Mouse (Mus musculus): Measurements from ENCODE around the gene Pid1.
A peak's percentile ranks its signal among the peaks of the same experiment; 100 is the strongest.

Gene Pid1

GRCm38 (mm10) chr1:84363967-84364366 is at the start of gene Pid1:
TSS of gene Pid1 (minus strand) at chr1:84364180.
- no peak for DNase-seq (ENCODE audit: low read depth, low spot score)

GRCm38 (mm10) chr1:84409514-84409913 is 45.5 kb upstream of the Pid1 start:
- no peak for DNase-seq (ENCODE audit: low read depth, low spot score)

- no peak for DNase-seq (ENCODE audit: low read depth, low spot score)
Measured at GRCm38 (mm10) chr1:84408873-84409272, 44.9 kb upstream of the Pid1 start.

GRCm38 (mm10) chr1:84406891-84407290 is 42.9 kb upstream of the Pid1 start:
- DNase-seq (ENCODE audit: low read depth, low spot score), result peak; percentile 95

- no peak for DNase-seq (ENCODE audit: low read depth, low spot score)
Measured at GRCm38 (mm10) chr1:84405551-84406290, 41.7 kb upstream of the Pid1 start.

- DNase-seq (ENCODE audit: low read depth, low spot score), result no peak
Measured at GRCm38 (mm10) chr1:84404880-84405279, 40.9 kb upstream of the Pid1 start.

GRCm38 (mm10) chr1:84402154-84402553 is 38.2 kb upstream of the Pid1 start:
- DNase-seq (ENCODE audit: low read depth, low spot score), result no peak

GRCm38 (mm10) chr1:84399671-84400070 is 35.7 kb upstream of the Pid1 start:
- DNase-seq (ENCODE audit: low read depth, low spot score), result no peak

GRCm38 (mm10) chr1:84399118-84399517 is 35.1 kb upstream of the Pid1 start:
- DNase-seq (ENCODE audit: low read depth, low spot score), result no peak

GRCm38 (mm10) chr1:84396787-84397186 is 32.8 kb upstream of the Pid1 start:
- no peak for DNase-seq (ENCODE audit: low read depth, low spot score)

GRCm38 (mm10) chr1:84395928-84396327 is 31.9 kb upstream of the Pid1 start:
- DNase-seq (ENCODE audit: low read depth, low spot score), result no peak

- DNase-seq (ENCODE audit: low read depth, low spot score), result peak; percentile 60
Measured at GRCm38 (mm10) chr1:84390961-84391360, 27.0 kb upstream of the Pid1 start.

GRCm38 (mm10) chr1:84387616-84388015 is 23.6 kb upstream of the Pid1 start:
- peak; percentile 60 for DNase-seq (ENCODE audit: low read depth, low spot score)

- peak; percentile 41 for DNase-seq (ENCODE audit: low read depth, low spot score)
Measured at GRCm38 (mm10) chr1:84386481-84387146, 22.6 kb upstream of the Pid1 start.

- DNase-seq (ENCODE audit: low read depth, low spot score), result no peak
Measured at GRCm38 (mm10) chr1:84382709-84383108, 18.7 kb upstream of the Pid1 start.

GRCm38 (mm10) chr1:84382064-84382463 is 18.1 kb upstream of the Pid1 start:
- DNase-seq (ENCODE audit: low read depth, low spot score), result no peak

GRCm38 (mm10) chr1:84380895-84381294 is 16.9 kb upstream of the Pid1 start:
- DNase-seq (ENCODE audit: low read depth, low spot score), result no peak

GRCm38 (mm10) chr1:84367733-84368132 is 3.8 kb upstream of the Pid1 start:
- DNase-seq (ENCODE audit: low read depth, low spot score), result no peak

- DNase-seq (ENCODE audit: low read depth, low spot score), result no peak
Measured at GRCm38 (mm10) chr1:84366553-84366952, 2.6 kb upstream of the Pid1 start.

GRCm38 (mm10) chr1:84362709-84363617 is 1.0 kb downstream of the Pid1 start:
- DNase-seq (ENCODE audit: low read depth, low spot score), result peak; percentile 20

GRCm38 (mm10) chr1:84362209-84362608 is 1.8 kb downstream of the Pid1 start:
- DNase-seq (ENCODE audit: low read depth, low spot score), result no peak

- DNase-seq (ENCODE audit: low read depth, low spot score), result no peak
Measured at GRCm38 (mm10) chr1:84361389-84361788, 2.6 kb downstream of the Pid1 start.

Measured in 3T3-L1 (cell line).